Mouse (Mus musculus) erythroblast, embryonic 14.5 days (primary cell): Measurements from ENCODE around the gene Phc2. TPM values are rescaled to one million over a fixed set of nuclear protein-coding genes. Genes with fewer than 3 reads are reported as not detected.

Experiments
- H3K27me3 ChIP-seq: 2 replicates; pipeline ENCODE4 v1.6.1; 2012; ENCODE audit warnings: inconsistent platforms; ENCODE audit not compliant: control insufficient read depth
- H3K36me3 ChIP-seq: 2 replicates; pipeline ENCODE4 v1.6.1; 2012; ENCODE audit warnings: mild to moderate bottlenecking, inconsistent platforms; ENCODE audit not compliant: control insufficient read depth
- H3K4me1 ChIP-seq: 2 replicates; pipeline ENCODE4 v1.6.1; 2012; ENCODE audit warnings: inconsistent platforms; ENCODE audit not compliant: control insufficient read depth
- H3K4me3 ChIP-seq: replicated peaks from 2 replicates; pipeline ENCODE3; 2012; ENCODE audit warnings: moderate library complexity, mild to moderate bottlenecking, inconsistent platforms
- H3K9me3 ChIP-seq: 2 replicates; pipeline ENCODE4 v1.6.1; 2012; ENCODE audit warnings: low read length, inconsistent platforms, mixed read lengths; ENCODE audit not compliant: control insufficient read depth
- GATA1 ChIP-seq: IDR thresholded peaks from 2 replicates; pipeline ENCODE4 v1.6.1; 2012; ENCODE audit warnings: low read length, inconsistent platforms, mixed read lengths
- TAL1 ChIP-seq: IDR thresholded peaks from 3 replicates; pipeline ENCODE4 v1.6.1; 2012; ENCODE audit warnings: low read length, inconsistent platforms, mixed read lengths
- polyA plus RNA-seq: library from polyadenylated mRNA; stranded (reverse); fragments of >175 nt; gene quantifications from 2 replicates; pipeline ENCODE4 v1.2.3, GENCODE M21; 2012

Phc2 gene
- polyA plus RNA-seq, 1 experiment: 9.0 TPM

DNA sequence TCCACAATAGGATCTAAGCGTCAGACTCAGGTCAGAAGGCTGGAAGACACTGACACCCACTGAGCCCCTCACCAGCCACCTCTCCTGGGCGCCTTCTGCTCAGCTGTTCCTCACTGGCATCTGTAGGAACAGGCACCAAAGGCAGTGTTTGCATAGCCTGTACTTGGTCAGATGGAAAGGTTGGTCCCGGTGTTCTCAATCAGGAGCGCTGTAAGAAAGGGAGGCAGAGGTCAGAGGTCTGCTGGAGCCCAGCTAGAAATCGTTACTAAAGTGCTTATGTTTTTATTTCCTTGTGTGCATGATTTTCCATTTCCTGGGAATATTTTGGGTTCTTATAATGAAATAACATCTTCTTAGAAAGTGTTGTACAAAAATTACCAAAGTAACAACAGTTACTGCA is 87.4 kb downstream of the Phc2 start:
- Histone ChIP-seq H3K9me3 (no peaks in the 10 kb centered on the region), H3K27me3 (no peaks in the 10 kb centered on the region), H3K36me3 (peaks cover 68% of the 10 kb centered on the region), H3K4me1 (peaks cover 14% of the 10 kb centered on the region), H3K4me3 (no peak overlapping the region)
- TF ChIP-seq GATA1 (no peak), TAL1 (no peak)

DNA sequence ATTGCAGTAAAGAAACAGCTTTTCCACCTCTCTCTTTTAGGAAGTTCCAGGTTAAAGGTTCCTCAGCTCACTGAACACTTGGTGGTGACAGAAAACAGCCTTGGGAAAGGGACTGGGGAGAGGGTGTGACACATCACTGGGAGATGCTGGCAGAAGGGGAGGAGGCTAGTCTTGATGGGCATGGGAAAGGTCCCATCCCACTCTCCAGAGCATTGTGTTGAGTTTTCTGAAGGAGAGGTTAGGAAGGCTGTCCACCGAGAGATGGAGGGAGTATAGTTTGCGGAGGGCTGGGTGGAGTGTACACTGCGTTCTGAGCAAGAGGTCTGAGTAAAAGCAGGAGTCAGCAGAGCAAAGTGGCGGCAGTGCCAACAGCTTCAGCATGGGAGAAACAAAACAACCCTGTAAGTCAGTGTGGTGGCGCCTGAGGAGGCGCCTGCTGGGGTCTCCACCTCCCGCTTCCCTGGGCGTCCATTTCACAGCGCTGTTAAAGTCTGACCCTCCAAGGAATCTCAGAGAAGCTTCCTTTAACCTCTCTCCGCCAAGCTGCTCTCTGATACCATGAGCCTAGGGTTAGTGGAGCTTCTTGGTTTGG is 88.0 kb downstream of the Phc2 start:
- H3K9me3 ChIP-seq: no peaks in the 10 kb centered on the region
- no peaks in the 10 kb centered on the region for H3K27me3 ChIP-seq
- H3K4me1 ChIP-seq: peaks cover 12% of the 10 kb centered on the region
- TF ChIP-seq TAL1: no peak
- no peak for TF ChIP-seq GATA1
- H3K36me3 ChIP-seq: peaks cover 70% of the 10 kb centered on the region
- no peak overlapping the region for H3K4me3 ChIP-seq

DNA sequence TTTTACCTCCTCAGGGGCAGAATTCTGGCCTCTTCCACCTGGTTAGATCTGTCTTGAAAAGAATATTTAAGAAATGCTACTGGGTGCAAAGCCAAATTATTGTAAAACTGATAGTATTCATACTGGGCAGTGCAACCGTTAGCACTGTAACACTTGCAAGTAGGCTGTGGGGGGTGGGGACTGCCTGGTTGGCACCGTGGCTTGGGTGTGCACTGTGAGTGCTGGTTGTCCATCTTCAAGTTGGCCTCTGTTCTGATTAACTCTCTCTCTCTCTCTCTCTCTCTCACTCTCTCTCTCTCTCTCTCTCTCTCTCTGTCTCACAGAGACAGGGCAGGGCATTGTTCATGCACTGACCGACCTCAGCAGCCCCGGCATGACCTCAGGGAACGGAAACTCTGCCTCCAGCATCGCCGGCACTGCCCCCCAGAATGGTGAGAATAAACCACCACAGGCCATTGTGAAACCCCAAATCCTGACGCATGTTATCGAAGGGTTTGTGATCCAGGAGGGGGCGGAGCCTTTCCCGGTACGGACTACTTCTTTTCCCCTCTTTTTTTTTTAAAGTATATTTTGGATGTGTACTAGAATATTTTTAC is 88.6 kb downstream of the Phc2 start:
- no peak overlapping the region for H3K4me3 ChIP-seq
- no peaks in the 10 kb centered on the region for H3K9me3 ChIP-seq
- peaks cover 12% of the 10 kb centered on the region for H3K4me1 ChIP-seq
- H3K36me3 ChIP-seq: peaks cover 71% of the 10 kb centered on the region
- no peaks in the 10 kb centered on the region for H3K27me3 ChIP-seq
- TF ChIP-seq TAL1 (no peak), GATA1 (no peak)

DNA sequence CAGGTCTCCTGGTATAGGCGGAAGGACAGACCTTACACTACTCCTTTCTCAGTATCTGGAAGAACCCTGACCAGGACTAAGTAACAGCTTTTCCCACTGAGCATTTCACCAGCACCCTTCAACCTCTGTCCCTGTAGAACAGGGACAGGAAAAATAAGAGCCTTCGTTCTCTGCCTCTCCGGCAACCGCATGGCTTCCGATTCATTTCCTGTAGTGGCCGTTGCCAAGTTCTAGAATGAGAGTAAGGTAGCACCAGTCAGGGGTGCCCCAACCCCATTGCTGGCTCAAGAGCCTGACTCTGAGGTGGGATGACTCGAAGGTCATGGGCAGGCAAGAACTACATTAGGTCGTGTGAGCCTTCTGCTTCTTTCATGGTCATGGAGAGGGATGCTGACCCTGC is 90.7 kb downstream of the Phc2 start:
- H3K4me3 ChIP-seq: no peak overlapping the region
- peaks cover 87% of the 10 kb centered on the region for H3K36me3 ChIP-seq
- H3K4me1 ChIP-seq: peaks cover 12% of the 10 kb centered on the region
- no peaks in the 10 kb centered on the region for H3K9me3 ChIP-seq
- H3K27me3 ChIP-seq: no peaks in the 10 kb centered on the region
- TF ChIP-seq GATA1 (no peak), TAL1 (no peak)

DNA sequence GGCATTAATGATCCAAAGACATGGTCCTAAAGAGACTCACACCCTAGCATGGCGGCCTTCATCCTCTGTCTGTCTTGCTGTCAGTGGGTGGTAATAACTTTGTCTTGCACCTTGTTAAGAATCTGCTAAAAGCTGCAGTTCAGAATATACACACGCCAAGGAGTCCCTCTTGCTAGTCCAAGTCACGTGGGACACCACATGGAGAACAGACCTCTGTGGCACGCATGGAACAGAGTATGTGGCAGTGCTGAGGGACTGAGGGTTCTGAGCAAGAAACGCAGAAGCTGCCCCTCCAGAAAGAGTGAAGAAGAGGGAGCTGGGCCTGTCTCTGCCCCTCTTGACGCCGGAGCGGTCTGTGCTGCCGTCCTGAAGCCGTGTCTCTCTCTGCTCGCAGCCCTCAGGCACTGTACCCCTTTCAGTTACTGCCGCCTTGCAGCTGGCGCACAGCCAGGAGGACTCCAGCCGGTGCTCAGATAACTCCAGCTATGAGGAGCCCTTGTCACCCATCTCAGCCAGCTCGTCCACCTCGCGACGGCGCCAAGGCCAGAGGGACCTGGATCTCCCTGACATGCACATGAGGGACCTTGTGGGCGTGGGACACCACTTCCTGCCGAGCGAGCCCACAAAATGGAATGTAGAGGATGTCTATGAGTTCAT is 93.2 kb downstream of the Phc2 start:
- peaks cover 99% of the 10 kb centered on the region for H3K36me3 ChIP-seq
- no peaks in the 10 kb centered on the region for H3K9me3 ChIP-seq
- no peaks in the 10 kb centered on the region for H3K27me3 ChIP-seq
- no peak for TF ChIP-seq TAL1
- no peak for TF ChIP-seq GATA1
- peaks cover 10% of the 10 kb centered on the region for H3K4me1 ChIP-seq
- no peak overlapping the region for H3K4me3 ChIP-seq

DNA sequence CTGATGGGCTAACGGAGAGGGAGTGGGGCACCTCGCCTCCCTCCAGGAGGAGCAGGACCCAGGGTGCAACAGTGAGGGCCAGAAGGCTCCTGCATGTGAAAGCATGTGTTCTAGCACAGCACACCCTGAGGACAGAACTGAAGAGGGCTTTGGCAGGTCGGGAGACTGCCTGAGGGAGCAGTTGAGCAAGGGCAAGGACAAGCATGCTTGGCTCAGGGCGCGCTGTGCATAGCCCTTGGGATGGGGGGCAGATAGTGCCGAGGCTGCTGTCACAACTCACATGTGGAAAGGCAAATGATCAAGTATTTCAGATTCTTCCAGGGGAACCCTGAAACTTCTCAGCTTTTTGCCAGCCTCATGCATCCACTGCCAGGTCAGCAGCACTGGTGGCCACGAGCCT is 93.8 kb downstream of the Phc2 start:
- Histone ChIP-seq H3K9me3 (no peaks in the 10 kb centered on the region), H3K4me3 (no peak overlapping the region), H3K27me3 (no peaks in the 10 kb centered on the region), H3K36me3 (peaks cover 100% of the 10 kb centered on the region), H3K4me1 (peaks cover 10% of the 10 kb centered on the region)
- TF ChIP-seq GATA1: no peak
- TF ChIP-seq TAL1: no peak

DNA sequence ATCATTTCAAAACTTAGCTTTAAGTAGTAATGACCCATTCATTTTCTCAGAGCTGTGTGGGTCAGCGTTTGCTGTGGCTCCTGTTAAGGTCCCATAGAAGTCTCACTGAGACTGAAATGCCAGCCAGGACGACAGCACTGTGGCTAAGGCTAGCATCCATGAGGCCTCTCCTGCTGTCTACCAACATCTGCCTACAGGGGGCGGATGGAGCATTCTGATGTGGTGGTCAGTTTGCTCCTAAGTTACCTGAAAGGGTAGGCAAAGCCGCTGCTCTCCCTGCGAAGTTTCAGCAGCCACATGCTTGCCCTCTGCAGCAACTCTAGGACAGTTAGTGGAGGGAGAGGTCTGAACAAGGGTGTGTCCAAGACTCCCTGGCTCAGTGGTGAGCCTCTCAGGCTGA is 96.5 kb downstream of the Phc2 start:
- peaks cover 3% of the 10 kb centered on the region for H3K4me1 ChIP-seq
- no peak overlapping the region for H3K4me3 ChIP-seq
- no peaks in the 10 kb centered on the region for H3K9me3 ChIP-seq
- no peak for TF ChIP-seq GATA1
- no peak for TF ChIP-seq TAL1
- peaks cover 85% of the 10 kb centered on the region for H3K36me3 ChIP-seq
- H3K27me3 ChIP-seq: no peaks in the 10 kb centered on the region

DNA sequence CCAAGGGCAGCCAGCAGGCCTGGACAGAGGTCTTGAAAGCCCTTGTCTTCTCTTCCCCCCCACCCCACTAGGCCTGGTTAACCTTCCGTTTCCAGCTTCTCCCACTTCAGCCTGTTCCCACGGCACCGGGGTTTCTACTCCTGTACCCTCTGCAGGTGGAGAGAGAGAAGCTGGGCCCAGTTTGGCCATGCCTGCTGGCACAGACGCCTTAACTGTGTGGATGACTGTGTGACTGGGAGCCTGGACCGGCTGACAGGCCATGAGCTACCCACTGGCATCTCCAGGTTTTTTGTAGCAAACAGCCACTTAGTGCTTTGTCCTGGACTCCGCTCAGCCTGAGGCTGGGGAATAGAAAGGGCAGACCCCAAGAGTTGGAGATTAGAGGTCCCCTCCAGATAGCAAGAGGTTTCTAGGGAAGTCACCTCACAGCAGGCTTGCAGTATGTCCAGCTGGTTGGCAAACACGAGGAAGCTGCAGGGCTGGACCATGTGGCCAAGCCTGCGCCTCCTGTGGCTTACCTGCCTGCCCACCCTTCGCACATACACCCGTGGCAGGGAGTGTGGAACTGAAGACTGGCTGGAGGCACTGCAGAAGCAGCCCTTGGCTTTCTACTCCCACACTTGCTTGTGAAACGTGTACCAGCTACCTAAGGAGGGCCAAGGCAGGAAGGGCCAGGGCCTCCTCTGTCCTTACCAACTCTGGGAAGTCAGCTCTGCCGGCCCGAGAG is 97.7 kb downstream of the Phc2 start:
- Histone ChIP-seq H3K27me3 (no peaks in the 10 kb centered on the region), H3K4me1 (peaks cover 3% of the 10 kb centered on the region; the same call in 1 of the 2 replicates), H3K4me3 (no peak overlapping the region), H3K9me3 (no peaks in the 10 kb centered on the region), H3K36me3 (peaks cover 73% of the 10 kb centered on the region)
- TF ChIP-seq GATA1 (no peak), TAL1 (no peak)

DNA sequence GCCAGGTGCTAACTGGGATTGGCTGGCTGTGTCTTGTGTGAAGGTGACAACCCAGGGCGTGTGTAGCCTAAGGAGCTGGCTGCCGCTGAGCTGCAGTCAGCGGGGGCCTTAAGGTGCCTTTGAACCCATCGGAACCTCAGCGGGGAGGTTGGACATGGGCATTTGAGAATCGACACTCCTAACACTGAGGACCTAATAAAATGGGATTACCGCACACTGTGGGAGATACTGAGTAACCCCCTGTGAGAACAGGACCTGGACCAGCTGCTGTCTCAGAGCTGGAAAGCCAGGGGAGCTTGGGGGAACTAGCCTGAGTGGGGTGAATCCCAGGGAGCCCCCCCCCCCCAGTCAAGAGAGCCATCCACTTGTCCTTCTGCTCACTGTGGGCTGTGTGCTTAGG is 99.1 kb downstream of the Phc2 start:
- no peak overlapping the region for H3K4me3 ChIP-seq
- no peaks in the 10 kb centered on the region for H3K9me3 ChIP-seq
- no peaks in the 10 kb centered on the region for H3K27me3 ChIP-seq
- peaks cover 60% of the 10 kb centered on the region for H3K36me3 ChIP-seq
- H3K4me1 ChIP-seq: peaks cover 1% of the 10 kb centered on the region
- TF ChIP-seq TAL1: no peak
- TF ChIP-seq GATA1: no peak
